Mouse (Mus musculus) natural killer cell, adult 2 months (primary cell): ENCODE results near the gene Adra2a.

Experiments
- DNase-seq, 2 experiments: peaks; one replicate each; pipeline ENCODE4 v3.0.0; 2022; ENCODE audit warnings: low spot score in 2 of 2

Adra2a gene

DNA sequence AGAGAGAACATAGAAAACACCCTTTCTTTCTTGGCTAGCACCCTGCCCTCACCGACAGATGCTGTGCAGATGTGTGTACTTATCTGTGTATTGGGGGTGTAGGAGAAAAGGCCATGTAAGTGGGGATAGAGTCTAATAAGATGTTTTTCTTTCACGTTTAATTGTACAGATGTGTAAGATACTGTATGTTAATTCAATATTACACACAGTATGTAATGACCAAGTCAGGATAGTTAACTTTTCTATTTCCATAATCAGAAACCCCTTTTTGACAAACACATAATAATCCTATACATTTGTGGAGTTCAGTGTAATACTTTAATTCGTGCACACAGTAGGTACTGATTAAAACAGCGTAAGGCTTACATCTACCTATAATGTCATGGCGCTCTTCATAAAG lies at the start of gene Adra2a:
Adra2a (plus strand) TSS at position 301 of the 400 bp plus-strand sequence.
- no peak for DNase-seq

DNA sequence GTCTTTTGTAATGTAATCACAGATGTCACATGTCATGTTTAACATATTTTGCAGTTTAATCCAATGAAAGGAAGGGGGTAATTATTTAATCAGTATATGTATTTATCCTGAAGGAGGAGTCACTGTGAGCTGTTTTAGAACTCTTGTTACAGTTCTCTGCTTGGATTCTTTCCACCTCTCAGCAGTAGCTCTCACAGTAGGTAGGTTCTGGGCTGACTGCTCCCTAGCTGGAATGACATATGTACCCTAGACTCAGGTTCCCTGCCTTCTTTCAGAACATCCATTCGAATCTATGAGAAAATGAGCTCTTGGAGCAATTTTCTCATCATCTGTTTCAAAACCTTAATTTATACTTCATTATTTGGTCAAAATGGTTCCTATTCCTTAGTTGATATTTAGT lies 49.7 kb upstream of the Adra2a start:
- no peak for DNase-seq

DNA sequence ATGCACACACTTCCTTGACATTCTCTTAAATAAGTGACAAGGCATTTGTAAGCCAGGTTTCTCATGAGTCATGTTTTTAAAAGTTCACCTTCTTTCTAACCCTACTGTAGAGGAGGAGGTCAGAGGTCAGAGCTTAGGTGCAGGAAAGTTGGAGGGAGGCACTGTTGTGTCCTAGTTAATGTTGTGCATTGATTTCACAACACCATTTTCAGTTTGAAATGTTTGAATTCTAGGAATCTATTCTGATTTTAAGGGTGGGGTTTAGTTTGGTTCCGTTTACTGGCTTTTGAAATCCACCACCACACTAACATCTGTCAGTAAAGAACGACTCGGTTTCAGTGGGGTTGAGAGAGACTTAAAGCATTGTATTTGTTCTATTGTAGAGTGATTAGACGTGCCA lies 33.0 kb upstream of the Adra2a start:
- DNase-seq = no peak

DNA sequence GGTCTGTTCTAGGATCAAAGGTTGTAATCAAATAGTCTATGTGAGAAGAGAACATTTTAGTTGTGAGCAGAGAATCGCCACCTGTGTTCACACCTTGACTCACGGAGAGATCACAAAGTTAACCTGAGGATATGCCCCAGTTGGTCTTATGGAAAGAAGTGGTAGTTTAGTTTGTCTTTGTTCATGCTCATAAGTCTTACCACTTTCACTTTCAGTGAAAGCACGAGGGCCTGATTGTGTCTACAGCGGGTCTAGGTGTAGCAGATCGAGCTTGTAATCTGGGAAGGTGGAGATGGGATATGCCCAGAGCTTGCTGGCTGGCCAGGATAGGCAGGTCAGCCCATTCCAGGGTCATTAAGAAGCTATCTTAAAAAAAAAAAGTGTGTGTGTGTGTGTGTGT lies 29.0 kb upstream of the Adra2a start:
- DNase-seq = no peak

DNA sequence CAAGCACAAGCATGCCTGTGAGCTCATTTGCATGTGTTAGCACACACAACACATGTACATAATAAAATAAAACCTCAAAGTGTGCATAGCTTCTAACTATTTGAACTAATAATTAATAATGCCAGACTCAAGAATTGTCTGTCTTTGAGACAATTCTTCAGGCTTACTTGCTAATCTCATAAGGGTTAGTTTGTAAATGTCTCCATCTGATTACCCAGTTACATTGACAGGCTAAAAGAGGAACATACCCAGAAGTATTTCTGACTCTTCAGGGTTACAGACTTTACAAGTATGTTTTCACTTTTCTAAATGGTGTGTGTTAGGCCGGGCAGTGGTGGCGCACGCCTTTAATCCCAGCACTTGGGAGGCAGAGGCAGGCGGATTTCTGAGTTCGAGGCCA lies 28.4 kb upstream of the Adra2a start:
- DNase-seq = no peak

GRCm38 (mm10) chr19:54035100-54035499 lies 8.9 kb upstream of the Adra2a start:
- DNase-seq = no peak

GRCm38 (mm10) chr19:54039441-54039840 lies 4.5 kb upstream of the Adra2a start:
- no peak for DNase-seq

GRCm38 (mm10) chr19:54040356-54041028 lies 3.5 kb upstream of the Adra2a start:
- no peak for DNase-seq

DNA sequence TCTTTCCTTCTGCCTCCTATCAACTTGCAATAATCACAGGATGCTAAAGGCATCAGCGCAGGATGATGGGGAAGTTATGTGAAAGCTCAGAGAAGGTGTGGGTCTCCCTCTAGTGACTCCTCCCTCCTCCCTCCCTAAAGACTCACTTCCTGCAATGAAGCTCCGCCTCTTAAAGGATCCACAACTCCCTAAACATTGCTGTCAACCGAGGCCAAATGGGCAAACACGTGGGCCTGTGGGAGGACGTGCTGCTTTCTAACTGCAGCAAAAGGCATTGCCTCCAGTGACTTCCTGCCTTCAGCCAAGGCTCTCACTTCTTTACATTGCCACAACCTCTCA lies 3.0 kb upstream of the Adra2a start:
- DNase-seq = no peak

DNA sequence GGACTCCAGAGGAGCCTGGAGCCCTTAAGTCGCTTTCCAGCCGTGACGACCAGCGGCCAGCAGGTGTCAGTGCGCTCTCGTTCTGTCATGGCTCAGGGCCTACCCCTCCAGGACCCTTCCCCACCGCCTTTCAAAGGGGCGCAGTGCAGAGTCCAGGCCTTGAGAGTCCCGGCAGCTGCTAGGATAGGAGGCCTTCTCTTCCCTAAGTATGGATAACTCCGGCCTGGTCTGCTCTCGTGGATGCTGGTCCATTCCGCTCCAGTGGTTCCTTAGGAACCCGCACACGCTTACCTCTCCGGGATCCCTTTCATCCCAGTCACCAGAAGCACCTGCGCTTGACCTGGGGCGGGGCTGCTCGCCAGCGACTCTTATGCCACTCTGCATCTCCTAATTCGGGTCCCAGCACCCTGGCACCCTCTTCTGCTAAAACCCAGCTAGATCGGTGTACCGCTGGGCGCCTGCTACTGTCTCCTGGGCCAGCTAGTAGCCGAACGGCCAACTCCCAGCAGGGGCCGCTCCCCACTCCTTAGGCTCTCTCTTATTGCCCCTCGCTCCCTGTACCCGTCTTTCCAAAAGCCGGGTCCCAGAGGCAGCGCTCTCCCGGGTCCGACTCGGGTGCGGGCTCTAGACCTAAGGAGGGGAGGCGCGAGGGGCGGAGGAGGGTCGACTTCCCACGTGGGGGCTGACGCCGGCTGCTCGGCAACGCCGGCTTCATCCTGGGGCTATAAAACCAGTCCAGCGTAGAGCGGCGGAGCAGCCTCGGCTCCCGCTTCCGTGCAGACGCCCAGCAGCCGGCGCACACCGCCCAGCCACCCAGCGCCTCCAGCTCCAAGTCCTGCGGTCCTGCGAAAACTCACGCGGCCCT lies 788 bp downstream of the Adra2a start:
- DNase-seq = peak in 1 of 2 experiments; percentile 11

GRCm38 (mm10) chr19:54045412-54045811 lies 1.5 kb downstream of the Adra2a start:
- peak in 1 of 2 experiments; percentile 6 for DNase-seq

GRCm38 (mm10) chr19:54045931-54046683 lies 2.2 kb downstream of the Adra2a start:
- DNase-seq = no peak

GRCm38 (mm10) chr19:54046684-54047070 lies 2.7 kb downstream of the Adra2a start:
- no peak for DNase-seq

- peak; percentile 13 to 23 for DNase-seq
Observed at GRCm38 (mm10) chr19:54047386-54048050, 3.6 kb downstream of the Adra2a start.

DNA sequence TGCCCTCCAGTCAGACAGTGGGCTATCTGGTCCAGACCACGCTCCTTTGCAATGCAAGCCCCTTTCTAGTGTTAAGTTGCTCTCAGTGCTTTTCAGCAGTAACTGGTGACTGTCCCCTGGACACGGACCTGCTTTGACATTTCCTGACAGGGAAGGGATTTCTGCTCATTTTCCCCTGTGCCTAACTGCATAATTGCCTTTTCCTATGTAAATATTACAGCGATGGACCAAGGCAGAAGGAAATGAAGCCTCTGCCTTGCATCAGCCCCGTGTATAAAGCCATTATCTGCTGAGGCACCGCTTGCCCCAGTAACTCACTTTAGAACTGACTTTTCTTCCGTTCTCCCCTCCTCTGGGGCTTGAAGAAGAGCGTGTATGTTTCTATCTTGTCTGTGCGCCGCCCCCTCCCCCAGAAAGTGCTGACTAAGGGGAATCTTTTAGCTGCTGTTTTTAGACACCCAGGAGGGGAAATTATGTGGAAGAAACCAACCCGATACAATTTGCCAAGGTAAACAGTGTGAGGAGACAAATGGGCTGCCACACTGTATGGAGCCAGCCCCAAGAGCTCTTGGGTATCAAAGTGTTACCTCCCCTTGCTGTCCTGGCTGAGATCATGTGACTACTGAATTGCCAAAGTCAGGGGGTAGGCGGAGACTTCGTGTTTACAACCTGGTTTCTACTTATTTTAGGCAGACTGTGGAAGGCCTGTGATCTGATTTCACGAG lies 4.4 kb downstream of the Adra2a start:
- no peak for DNase-seq

GRCm38 (mm10) chr19:54051651-54052050 lies 7.7 kb downstream of the Adra2a start:
- no peak for DNase-seq

DNA sequence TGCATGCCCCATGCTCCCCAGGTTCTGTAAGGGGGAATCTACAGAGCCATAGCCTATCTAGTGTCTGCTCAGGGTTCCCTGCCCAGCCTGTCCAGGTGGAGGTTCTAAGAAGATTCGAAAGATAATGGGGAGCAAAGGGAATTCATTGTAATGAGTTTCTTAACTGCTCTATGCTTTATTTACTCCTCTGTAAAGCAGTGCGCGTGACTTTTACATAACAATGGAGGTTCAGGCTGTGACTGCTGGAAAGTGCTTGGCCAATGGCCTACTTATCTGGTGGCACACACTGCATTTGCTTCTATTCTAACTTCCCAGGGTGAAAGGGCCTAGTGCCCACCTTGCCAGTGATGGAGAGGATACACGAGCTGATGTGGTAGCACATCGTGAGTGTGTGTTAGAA lies 11.9 kb downstream of the Adra2a start:
- DNase-seq = no peak

DNA sequence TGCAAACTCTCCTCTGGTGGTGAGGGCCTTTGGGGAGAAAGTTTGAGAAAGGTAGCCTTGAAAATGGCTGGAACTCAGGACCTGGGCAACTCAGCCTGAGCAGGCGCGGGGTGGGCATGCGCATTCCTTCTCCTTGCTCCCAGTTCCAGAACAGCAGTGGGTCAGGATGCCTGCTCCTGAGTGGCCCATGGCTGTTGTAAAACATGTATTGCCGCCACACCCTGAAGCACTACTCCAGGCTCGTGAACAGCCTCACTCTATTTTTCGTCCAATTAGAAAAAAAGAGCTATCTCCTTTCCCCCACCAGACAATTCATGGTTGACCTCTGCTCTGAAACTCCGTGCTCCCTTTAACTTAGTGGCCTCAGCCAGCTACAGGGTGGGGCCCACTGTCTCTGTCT lies 24.5 kb downstream of the Adra2a start:
- no peak for DNase-seq

- DNase-seq = no peak
Observed at GRCm38 (mm10) chr19:54070521-54070920, 26.6 kb downstream of the Adra2a start.

DNA sequence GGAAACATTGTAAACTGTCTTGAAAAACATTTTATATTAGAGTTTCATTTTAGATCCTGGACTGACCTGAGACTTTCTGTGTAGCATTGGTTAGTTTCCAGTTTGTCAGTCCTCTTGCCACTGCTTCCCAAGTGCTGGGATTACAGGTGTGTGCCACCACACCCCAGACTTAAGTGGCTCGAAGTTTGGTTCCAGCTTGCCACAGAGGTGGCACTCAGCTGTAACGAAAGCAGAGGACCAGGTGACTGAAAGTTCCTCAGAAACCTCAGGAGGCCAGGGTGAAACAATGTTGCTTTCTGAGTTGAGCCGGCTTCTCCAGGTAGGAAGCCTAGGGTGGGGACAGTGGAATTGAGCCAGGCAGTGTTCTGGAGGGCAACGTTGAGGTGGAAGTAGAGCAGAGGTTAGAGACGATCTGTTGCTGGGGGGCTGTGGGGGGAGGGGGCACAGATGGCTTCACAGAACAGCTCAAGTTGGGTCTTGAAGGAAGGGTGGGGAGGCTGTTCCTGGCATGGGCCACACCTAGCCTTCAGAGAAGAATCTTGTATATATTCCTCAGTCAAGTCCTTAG lies 28.4 kb downstream of the Adra2a start:
- no peak for DNase-seq
